Mouse (Mus musculus) spleen, postnatal 10 days (tissue): ENCODE results near the gene Atmin.

Experiments
- DNase-seq, 2 experiments: peaks; one replicate each; pipeline ENCODE4 v3.0.0; 2021 to 2022; ENCODE audit warnings: low spot score in 2 of 2

Gene Atmin

DNA sequence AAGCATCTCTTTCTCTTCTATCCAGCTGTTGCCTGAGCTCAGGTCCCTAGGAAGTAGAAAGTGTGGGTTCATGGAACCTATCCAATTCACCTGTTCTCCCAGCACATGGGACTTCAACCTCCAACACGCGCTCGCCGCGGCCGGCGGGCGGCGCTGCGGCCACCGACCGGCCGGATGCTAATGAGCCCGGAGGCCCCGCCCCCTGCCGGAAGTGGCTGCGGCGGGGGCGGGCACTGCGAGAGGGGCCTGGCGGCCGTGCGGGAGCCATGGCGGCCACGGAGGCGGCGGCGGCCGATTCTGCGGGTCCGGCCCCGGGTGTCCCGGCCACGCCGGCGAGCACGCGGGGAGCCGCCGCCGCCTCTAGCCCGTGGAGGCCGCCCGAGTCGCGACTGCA, at the start of gene Atmin:
TSS of gene Atmin (plus strand) at position 233 of the 394 bp plus-strand sequence.
- peak; percentile 79 to 93 for DNase-seq

DNA sequence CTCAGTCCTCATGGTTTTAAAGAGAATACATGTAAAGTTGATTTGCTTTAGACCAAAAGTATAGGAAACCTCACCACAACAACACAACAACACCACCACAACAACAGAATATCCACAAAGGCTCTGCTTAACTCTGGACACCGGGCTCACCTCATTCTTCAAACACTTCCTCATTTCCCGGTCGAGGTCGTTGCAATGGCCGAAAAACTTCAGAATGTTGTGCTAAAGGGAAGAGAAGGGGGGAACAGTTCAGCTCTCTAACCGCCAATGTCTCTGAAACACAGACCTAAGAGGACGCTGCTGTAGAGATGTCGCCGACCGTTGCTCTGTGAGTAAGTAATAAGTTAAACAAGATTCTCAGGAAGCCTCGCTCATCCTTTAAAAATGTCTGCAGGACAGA, 49.3 kb upstream of the Atmin start:
- DNase-seq, result no peak

DNA sequence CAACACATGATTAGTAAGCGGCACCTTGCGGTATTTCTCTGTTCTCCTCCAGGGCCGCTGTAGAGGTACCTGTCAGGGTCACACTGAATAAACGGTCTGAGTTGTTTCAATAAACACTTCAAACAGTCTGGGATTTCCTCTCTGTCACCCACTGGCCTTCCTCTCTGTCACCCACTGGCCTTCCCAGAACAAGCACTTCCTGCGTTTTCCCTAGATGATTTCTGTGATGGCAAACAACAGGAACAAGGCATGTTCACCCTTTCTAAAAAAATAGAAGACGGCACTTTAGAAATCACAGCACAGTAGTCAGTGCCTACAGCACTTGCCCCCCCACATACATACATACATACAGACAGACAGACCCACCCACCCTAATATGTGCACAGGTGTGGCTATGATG, 47.7 kb upstream of the Atmin start:
- DNase-seq, result no peak

DNA sequence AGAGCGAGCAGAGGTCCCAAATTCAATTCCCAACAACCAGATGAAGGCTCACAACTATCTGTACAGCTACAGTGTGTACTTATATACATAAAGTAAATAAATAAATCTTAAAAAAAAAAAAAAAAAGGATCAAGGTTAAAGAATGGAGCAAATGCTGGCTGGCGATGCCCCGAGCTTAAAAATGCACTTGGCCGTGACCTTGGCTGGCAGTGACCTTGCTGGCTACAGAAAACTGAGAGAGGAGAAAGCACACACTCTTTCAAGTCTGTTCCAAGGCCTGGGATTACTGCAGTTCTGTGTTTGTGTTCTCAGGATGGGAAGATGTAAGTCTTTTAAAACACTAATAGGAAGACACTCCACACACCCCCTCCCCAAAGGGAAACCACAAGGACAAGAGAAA, 38.5 kb upstream of the Atmin start:
- no peak for DNase-seq

DNA sequence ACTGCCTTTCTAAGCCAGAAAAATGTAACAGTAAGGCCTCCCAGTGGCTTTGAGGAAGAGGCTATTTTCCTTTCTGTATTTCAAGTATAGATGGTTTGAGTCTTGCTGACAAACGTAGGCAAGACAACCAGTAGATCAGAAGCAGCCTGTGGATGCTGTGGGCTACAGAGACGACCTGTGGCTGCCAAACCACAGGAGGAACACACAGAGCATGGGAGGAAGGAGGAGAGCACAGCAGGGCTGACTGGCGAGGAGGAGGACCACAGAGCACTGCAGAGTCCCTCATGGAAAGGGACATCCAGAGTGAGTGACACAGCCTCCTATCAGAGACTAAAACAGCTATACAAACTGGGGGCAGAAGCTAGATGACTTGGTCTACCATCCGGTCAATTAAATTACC, 37.9 kb upstream of the Atmin start:
- DNase-seq, result no peak

GRCm38 (mm10) chr8:116905836-116906235, 37.4 kb upstream of the Atmin start:
- no peak for DNase-seq

DNA sequence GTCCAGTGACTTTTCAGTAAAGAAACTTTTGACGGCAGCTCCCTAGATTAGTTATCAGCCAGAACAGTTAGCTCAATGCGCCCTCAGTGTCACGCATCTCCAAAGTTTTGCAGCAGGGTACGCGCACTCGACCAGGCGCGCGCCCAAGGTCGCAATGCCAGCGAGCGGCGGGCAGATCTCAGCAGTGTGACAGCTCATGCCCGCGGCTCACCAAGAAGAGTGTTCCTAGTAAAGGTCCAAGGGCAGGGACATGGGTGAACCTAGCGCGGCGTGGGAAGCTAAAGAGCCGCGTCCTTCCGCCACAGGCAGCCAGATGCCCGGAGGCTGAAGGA, 22.2 kb upstream of the Atmin start:
- no peak for DNase-seq

GRCm38 (mm10) chr8:116921337-116922059, 21.7 kb upstream of the Atmin start, which contains the start of the genes Cmc2 and Cenpn:
Gene Cmc2 (minus strand): TSS chr8:116921455.
Gene Cenpn (plus strand): TSS chr8:116921730.
- peak; percentile 91 to 94 for DNase-seq

- DNase-seq, result peak in 1 of 2 experiments; percentile 9
Measured at GRCm38 (mm10) chr8:116922060-116922757, 21.0 kb upstream of the Atmin start.

GRCm38 (mm10) chr8:116923526-116923925, 19.7 kb upstream of the Atmin start:
- no peak for DNase-seq

DNA sequence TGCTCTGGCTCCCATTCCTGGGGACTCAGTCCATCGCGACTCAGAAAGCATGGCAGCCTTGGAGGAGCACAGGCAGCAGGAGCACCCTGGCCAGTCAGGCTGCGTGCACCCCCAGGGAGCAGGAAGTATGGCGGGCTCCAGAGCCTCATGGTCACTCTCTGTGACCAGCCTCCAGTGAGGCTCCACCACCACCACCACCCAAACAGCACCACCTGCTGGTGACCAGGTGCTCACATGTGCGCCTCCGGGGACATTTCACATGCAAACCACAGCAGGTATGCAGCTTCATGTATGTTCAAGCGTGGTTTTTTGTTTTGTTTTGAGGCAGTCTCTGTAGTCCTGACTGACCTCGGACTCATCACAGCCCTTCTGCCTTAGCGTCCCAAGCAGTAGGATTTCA, 15.3 kb upstream of the Atmin start:
- peak; percentile 56 to 82 for DNase-seq

GRCm38 (mm10) chr8:116928588-116928987, 14.6 kb upstream of the Atmin start:
- DNase-seq, result no peak

GRCm38 (mm10) chr8:116934976-116935375, 8.2 kb upstream of the Atmin start:
- no peak for DNase-seq

DNA sequence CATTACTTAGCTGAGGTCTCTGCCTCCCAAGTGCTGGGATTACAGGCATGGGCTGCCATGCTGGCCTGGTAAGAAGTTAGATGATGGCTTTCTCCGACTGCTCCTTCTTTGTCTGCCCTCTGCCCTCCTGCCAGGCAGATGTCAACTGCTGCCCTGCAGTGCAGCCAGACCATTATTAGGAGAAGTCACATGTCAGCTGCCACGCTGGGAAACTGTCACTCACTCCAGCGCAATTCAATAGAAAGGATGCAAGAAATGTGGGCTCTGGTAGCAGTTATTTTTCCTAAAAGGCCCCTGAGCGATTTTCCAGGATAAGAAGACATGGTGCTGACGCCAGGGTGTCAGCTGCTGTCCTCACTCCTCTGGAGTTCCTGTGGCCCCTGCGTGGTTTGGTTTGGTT, 7.7 kb upstream of the Atmin start:
- DNase-seq, result no peak

- DNase-seq, result no peak
Measured at GRCm38 (mm10) chr8:116942284-116943058, 722 bp upstream of the Atmin start.

DNA sequence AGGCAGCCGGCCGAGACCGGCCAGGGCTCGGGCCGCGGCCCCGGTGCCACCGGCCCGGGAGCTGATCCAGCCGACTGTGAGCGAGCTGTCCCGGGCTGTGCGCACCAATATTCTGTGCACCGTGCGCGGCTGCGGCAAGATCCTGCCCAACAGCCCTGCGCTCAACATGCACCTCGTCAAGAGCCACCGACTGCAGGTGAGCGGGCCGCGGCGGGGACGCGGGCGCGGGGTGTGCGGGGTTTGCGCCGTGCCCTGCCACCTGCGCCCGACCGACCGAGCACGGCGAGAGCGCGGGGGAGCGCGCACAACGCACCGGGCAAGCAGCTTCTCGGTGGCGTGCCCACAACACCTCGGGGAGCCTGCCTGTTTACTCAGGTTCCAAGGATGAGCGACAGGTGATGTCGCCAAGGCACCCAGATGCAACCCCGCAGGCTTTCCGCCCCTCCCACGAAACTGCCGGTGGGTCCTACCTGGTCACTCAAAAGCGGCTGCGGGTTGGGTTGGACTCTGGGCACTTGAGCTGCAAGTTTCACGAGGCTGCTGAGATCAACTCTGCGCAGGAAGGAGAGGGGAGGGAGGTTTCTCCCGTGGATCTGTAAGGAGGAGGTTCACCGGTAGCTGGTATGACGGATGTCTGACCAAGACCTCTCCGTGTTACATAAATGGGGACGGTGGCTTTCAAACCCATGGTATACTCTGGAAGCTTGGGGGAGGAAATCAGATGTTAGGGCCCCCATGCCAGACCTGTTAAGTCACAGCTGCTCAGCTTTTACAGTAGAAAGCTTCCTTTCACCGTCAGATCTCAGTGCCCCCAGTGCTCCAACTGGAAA, 577 bp downstream of the Atmin start:
- DNase-seq, result peak; percentile 45 to 55

DNA sequence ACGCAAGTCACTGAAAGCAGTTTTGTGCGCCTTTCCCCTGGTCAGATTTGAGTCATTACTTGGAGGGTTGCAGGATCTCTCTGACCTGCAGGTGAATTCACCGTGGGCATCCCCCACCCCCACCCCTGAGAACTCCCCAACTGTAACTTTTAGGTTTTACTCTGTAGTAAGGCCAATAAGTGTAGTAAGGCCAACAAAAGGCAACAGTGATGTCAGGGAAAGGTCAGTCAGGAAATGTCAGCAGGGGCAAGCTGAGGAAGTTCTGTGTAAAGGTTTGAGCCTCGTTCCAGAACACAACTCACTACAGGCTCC, 1.1 kb downstream of the Atmin start:
- no peak for DNase-seq

- no peak for DNase-seq
Measured at GRCm38 (mm10) chr8:116945169-116945910, 2.1 kb downstream of the Atmin start.

DNA sequence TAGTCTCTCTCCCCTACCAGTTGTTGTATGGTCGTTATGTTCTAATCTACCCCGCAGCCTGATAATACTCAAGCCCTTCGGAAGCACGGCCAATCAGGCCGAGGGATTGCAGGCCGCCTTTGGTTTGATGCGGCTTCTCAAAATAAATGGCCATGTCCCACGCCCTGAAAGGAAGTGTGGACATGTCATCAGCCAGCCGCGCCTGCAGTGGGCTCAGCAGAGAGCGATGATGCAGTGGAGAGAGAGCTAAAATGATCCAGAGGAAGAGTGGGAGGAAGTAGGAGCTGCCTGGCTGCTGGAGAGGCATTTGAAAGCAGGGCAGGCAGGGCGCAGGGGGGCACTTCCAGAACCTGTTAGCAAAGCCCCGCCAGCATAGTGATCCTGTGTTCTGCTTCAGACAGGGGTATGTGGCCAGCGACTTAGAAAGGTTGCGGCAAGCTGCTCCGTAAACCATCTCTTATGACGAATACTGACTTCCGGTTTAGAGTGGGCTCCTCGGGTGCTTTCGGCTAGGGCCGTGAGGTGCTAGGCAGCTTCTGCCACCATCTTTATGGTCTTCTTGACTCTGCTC, 3.2 kb downstream of the Atmin start:
- peak in 1 of 2 experiments; percentile 22 for DNase-seq

DNA sequence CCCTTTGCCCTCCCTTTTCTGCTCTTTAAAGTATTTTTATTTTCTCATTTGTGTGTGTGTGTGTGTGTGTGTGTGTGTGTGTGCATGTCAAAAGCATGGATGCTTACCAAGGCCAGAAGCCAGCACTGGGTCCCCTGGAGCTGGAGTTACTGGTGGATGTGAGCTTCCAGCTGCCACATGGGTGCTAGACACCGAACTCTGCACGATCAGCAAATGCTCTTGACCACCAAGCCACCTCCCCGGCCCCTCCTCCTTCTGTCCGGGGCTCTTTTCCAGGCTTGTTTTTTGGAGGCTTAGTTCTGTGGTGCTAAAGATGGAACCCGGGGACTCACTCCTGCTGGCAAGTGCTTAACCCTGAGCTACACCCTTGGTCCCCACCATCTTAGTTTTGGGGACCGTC, 3.7 kb downstream of the Atmin start:
- DNase-seq, result no peak

DNA sequence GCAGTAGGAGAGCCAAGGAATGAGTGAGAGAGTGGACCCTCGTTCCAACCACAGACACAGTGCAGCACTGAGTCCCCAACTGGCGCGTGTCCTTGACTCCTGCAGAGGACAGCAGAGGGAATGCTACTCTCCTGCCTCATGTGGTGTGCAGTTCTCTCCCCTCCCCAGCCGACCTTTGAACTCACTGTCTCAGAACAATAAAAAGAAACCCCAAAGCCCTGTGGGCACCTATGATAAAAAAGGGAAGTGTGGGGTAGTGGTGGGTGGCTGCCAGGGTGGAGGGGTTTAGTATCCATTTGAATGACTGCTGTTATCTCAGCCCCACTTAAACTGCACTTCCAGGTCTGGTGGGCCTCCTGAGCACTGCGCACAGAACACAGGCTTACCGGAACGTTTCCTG, 4.4 kb downstream of the Atmin start:
- no peak for DNase-seq
